Comparison of ENCODE assay signal across 9 mouse cellular contexts in the genomic region with DNA sequence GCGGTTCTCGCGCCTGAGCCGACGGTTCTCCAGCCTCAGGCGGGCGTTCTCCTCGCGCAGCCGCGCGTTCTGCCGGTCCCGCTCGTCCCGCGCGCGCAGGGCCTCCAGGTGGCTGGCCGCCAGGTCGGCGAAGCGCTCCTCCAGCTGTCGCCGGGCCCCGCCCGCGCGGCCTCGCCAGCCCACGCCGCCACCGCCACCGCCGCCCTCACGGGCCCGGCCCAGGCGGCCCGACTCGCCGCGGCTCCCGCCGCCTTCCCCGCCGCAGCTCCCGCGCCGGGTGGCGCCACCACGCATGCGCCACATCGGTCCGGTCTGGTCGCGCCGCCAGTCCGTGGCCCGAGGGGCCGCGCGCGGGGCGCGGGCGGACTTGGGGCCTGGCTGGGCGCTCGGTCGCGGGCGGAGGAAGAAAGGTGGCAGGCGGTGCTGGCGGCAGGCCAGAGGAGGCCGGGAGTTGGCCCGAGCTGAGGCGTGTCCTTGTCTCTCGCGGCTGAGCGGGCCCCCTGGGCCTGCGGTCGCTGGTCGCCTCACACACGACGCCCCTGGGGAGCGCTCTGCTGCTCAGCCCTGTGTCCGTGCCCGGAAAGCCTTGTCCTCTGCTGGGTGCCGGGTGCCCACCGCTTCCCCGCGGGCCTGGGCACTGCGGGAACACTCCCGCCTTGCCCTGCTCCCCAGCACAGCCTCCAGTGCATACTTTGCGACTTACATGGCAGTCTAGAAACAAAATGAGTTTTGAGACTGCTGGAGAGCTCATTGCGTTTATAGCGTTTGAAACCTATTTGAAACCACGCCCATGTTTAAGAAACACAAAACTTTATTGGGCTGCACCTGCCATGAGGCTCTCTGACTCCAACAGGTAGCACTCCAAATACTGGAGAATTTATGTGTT. TPM values are rescaled to one million over a fixed set of nuclear protein-coding genes. Genes with fewer than 3 reads are reported as not detected.
DNase-seq lines count a peak whose midpoint lies in the region; ATAC-seq lines count a peak whose summit lies in the region.
"Had no signal": no experiment of that assay in that cellular context is flagged by ENCODE, and none has a peak within 500 bp of the region (broad histone marks: within the 10 kb centered on the region; RNA-seq: fewer than 3 reads in every experiment).

Gene Tusc1, minus strand, starts transcription at position 394 of the 886 bp plus-strand sequence.

- peak within 1 kb of the TSS; percentile 95 for H3K9ac ChIP-seq in embryonic facial prominence, embryonic 13.5 days
- peak within 1 kb of the TSS; percentile 93 for H3K9ac ChIP-seq in limb, embryonic 13.5 days
- H3K9ac ChIP-seq in midbrain, embryonic 15.5 days: peak within 1 kb of the TSS; percentile 79

- WGBS in embryonic facial prominence, embryonic 13.5 days: under 1% methylated on average over 49 of the region's 97 CpGs
- WGBS in limb, embryonic 13.5 days: under 1% methylated on average over 49 of the region's 97 CpGs
- under 1% methylated on average over 70 of the region's 97 CpGs for WGBS in midbrain, embryonic 15.5 days

- no peaks in the 10 kb centered on the region for H3K27me3 ChIP-seq in embryonic facial prominence, embryonic 13.5 days
- no peaks in the 10 kb centered on the region for H3K27me3 ChIP-seq in limb, embryonic 13.5 days
- H3K27me3 ChIP-seq in midbrain, embryonic 15.5 days (replicated peaks): no peaks in the 10 kb centered on the region
- H3K27me3 ChIP-seq: CH12.LX had no signal

- peak; percentile 7 for DNase-seq in 3134 (ENCODE audit: extremely low read depth, insufficient read length, low spot score)
- DNase-seq in adrenal gland, postnatal 4 days (ENCODE audit: low spot score in 2 of 2): peak; percentile 73 to 86
- peak; percentile 73 for DNase-seq in heart, adult 8-10 months (ENCODE audit: low spot score)
- peak; percentile 88 for DNase-seq in kidney, adult 9 months
- DNase-seq in spleen, postnatal 14 days (ENCODE audit: low spot score in 2 of 2): peak; percentile 76 to 78

- no peaks in the 10 kb centered on the region for H3K9me3 ChIP-seq in embryonic facial prominence, embryonic 13.5 days
- no peaks in the 10 kb centered on the region for H3K9me3 ChIP-seq in limb, embryonic 13.5 days
- H3K9me3 ChIP-seq in midbrain, embryonic 15.5 days: no peaks in the 10 kb centered on the region

- peak within 1 kb of the TSS; percentile 95 for H3K27ac ChIP-seq in embryonic facial prominence, embryonic 13.5 days
- H3K27ac ChIP-seq in limb, embryonic 13.5 days: peak within 1 kb of the TSS; percentile 93
- peak within 1 kb of the TSS; percentile 96 for H3K27ac ChIP-seq in midbrain, embryonic 15.5 days

- H3K36me3 ChIP-seq in embryonic facial prominence, embryonic 13.5 days: no peaks in the 10 kb centered on the region
- no peaks in the 10 kb centered on the region for H3K36me3 ChIP-seq in limb, embryonic 13.5 days
- no peaks in the 10 kb centered on the region for H3K36me3 ChIP-seq in midbrain, embryonic 15.5 days (replicated peaks)

- H3K4me2 ChIP-seq in embryonic facial prominence, embryonic 13.5 days: peak within 1 kb of the TSS; percentile 89
- H3K4me2 ChIP-seq in limb, embryonic 13.5 days (replicated peaks): peak within 1 kb of the TSS; percentile 87
- peak within 1 kb of the TSS; percentile 97 for H3K4me2 ChIP-seq in midbrain, embryonic 15.5 days

- peak within 1 kb of the TSS; percentile 73 for H3K4me3 ChIP-seq in embryonic facial prominence, embryonic 13.5 days
- peak within 1 kb of the TSS; percentile 73 for H3K4me3 ChIP-seq in limb, embryonic 13.5 days
- peak within 1 kb of the TSS; percentile 71 for H3K4me3 ChIP-seq in midbrain, embryonic 15.5 days

- H3K4me1 ChIP-seq in embryonic facial prominence, embryonic 13.5 days: no peaks in the 10 kb centered on the region
- no peaks in the 10 kb centered on the region for H3K4me1 ChIP-seq in limb, embryonic 13.5 days
- peaks cover 3% of the 10 kb centered on the region; the same call in 1 of the 2 replicates for H3K4me1 ChIP-seq in midbrain, embryonic 15.5 days

- ATAC-seq in embryonic facial prominence, embryonic 13.5 days (ENCODE audit: insufficient number of reproducible peaks, insufficient read depth, low FRiP score, low TSS enrichment, low read depth): peak; percentile 84
- ATAC-seq in limb, embryonic 13.5 days (ENCODE audit: low FRiP score, low read depth): peak; percentile 82
- peak; percentile 96 for ATAC-seq in midbrain, embryonic 15.5 days (replicated peaks)

RNA-seq across cellular contexts. Expression of gene Tusc1, which starts in this region (rescaled TPM):
- 10 to 100 TPM; 21.5 to 26.1 TPM for total RNA-seq in adrenal gland, postnatal 4 days (2021)
- 4.0 and 4.3 TPM in 2 replicates for polyA plus RNA-seq in embryonic facial prominence, embryonic 13.5 days (2015; fragmentation: Nextera tagmentation; extraction: Ambion mirVana)
- total RNA-seq in heart, adult 8-10 months (2022): 1 to 10 TPM; 2.8 to 3.6 (median 3.0) TPM
- 4.0 and 4.6 TPM in 2 replicates for polyA plus RNA-seq in limb, embryonic 13.5 days (2015; fragmentation: Nextera tagmentation; extraction: Ambion mirVana)
- polyA plus RNA-seq in midbrain, embryonic 15.5 days (2015; fragmentation: Nextera tagmentation; extraction: Ambion mirVana): 12.7 and 14.1 TPM in 2 replicates
- total RNA-seq: CH12.LX had no signal

Comparison
In these comparisons a context has a peak if more than half of its experiments do, and no peak if none do; other contexts are left out.
1. Peak in every context shown above with its lines: DNase-seq, ATAC-seq, H3K4me3 ChIP-seq and H3K27ac ChIP-seq.
2. RNA of gene Tusc1 (total RNA-seq): 21.5 to 26.1 TPM in adrenal gland, postnatal 4 days; 2.8 to 3.6 TPM in heart, adult 8-10 months; every median in the first group is over 4 times any median in the second.
3. DNase-seq: peak in every context shown above with its lines; median percentile 88 in kidney, adult 9 months; 80 in adrenal gland, postnatal 4 days; 77 in spleen, postnatal 14 days; 73 in heart, adult 8-10 months; 7 in 3134.